ENCODE assay signal across 14 mouse cellular contexts in genomic region chr11:19982779-19983178, GRCm38 (mm10). TPM values are rescaled to one million over a fixed set of nuclear protein-coding genes. Genes with fewer than 3 reads are reported as not detected.
A peak's percentile ranks its signal among the peaks of the same experiment; 100 is the strongest.
DNase-seq lines count a peak whose midpoint lies in the region; ATAC-seq and TF ChIP-seq lines count a peak whose summit lies in the region.
"Had no signal": no experiment of that assay in that cellular context is flagged by ENCODE, and none has a peak within 500 bp of the region (broad histone marks: within the 10 kb centered on the region; RNA-seq: fewer than 3 reads in every experiment).

No protein-coding gene starts in this region.

- no peak for TF ChIP-seq CTCF in kidney, postnatal 0 days (IDR thresholded peaks at IDR 0.05; ENCODE audit: low read depth)
- TF ChIP-seq CTCF in kidney, adult 2 months (conservative IDR thresholded peaks at IDR 0.05; ENCODE audit: insufficient read depth, insufficient read length, low read depth, low read length) = no peak

- DNase-seq in heart, adult 9 months (ENCODE audit: low spot score in 2 of 2) = no peak
- no peak for DNase-seq in kidney, postnatal 0 days (ENCODE audit: low spot score)
- no peak for DNase-seq in kidney, adult 2 months
- DNase-seq in ES-E14 (ENCODE audit: low read depth, low spot score) = no peak
- DNase-seq in limb, embryonic 10.5 days (ENCODE audit: low spot score) = no peak
- DNase-seq in cerebellum, adult 9-10 months = no peak
- no peak for DNase-seq in yolk sac, embryonic 10.5 days (ENCODE audit: low spot score)
- DNase-seq: kidney, postnatal 36 days; midbrain, embryonic 14.5 days; right cerebral cortex, postnatal 25 days had no signal

- no peaks in the 10 kb centered on the region for H3K36me3 ChIP-seq in heart, embryonic 11.5 days (ENCODE audit: control insufficient read depth, insufficient read depth, low read length)
- no peaks in the 10 kb centered on the region for H3K36me3 ChIP-seq in kidney, postnatal 0 days (ENCODE audit: insufficient read depth, low read length)
- no peaks in the 10 kb centered on the region for H3K36me3 ChIP-seq in kidney, adult 2 months (ENCODE audit: control insufficient read depth, insufficient read depth, low read length)
- H3K36me3 ChIP-seq in ES-E14 (ENCODE audit: control insufficient read depth, insufficient read depth, low read length, poor library complexity, severe bottlenecking) = no peaks in the 10 kb centered on the region; the same call in 1 of the 2 replicates
- peaks cover 8% of the 10 kb centered on the region; the same call in 1 of the 2 replicates for H3K36me3 ChIP-seq in limb, embryonic 10.5 days
- H3K36me3 ChIP-seq: liver, embryonic 15.5 days had no signal

- H3K9me3 ChIP-seq in heart, embryonic 11.5 days (replicated peaks; ENCODE audit: control insufficient read depth, low read length) = no peaks in the 10 kb centered on the region
- H3K9me3 ChIP-seq in kidney, postnatal 0 days (replicated peaks; ENCODE audit: low read length) = no peaks in the 10 kb centered on the region
- H3K9me3 ChIP-seq in ES-E14 (ENCODE audit: control insufficient read depth, insufficient read depth, low read depth, low read length) = no peaks in the 10 kb centered on the region
- no peaks in the 10 kb centered on the region for H3K9me3 ChIP-seq in limb, embryonic 10.5 days (replicated peaks)
- H3K9me3 ChIP-seq: forebrain, embryonic 13.5 days; liver, embryonic 15.5 days had no signal

- no peak overlapping the region for H3K4me3 ChIP-seq in heart, embryonic 11.5 days (ENCODE audit: low read depth, low read length)
- no peak overlapping the region for H3K4me3 ChIP-seq in kidney, postnatal 0 days (replicated peaks; ENCODE audit: low read depth, low read length)
- no peak overlapping the region for H3K4me3 ChIP-seq in kidney, adult 2 months (ENCODE audit: insufficient read depth, low read depth, low read length)
- H3K4me3 ChIP-seq in ES-E14 (ENCODE audit: insufficient read depth in 1 of 2, low read depth in 1 of 2, low read length in 2 of 2, poor library complexity in 1 of 2, severe bottlenecking in 1 of 2) = peak overlapping the region; percentile 61 to 74
- no peak overlapping the region for H3K4me3 ChIP-seq in limb, embryonic 10.5 days
- H3K4me3 ChIP-seq: forebrain, embryonic 13.5 days; liver, embryonic 15.5 days had no signal

- 41% methylated on average over 6 of the region's 6 CpGs for WGBS in heart, embryonic 11.5 days (ENCODE audit: insufficient replicate concordance)
- WGBS in kidney, postnatal 0 days = 62% methylated on average over 6 of the region's 6 CpGs
- WGBS in kidney, adult 2 months = 83% methylated on average over 6 of the region's 6 CpGs
- 69% methylated on average over 6 of the region's 6 CpGs for WGBS in limb, embryonic 10.5 days

- H3K27ac ChIP-seq in heart, embryonic 11.5 days (ENCODE audit: low read depth, low read length) = peak overlapping the region; percentile 12; the same call in 1 of the 2 replicates
- H3K27ac ChIP-seq in kidney, postnatal 0 days = 0 out of 2 replicates have a peak overlapping the region, but pooled peaks have one; percentile 19
- H3K27ac ChIP-seq in kidney, adult 2 months (ENCODE audit: insufficient read depth, low read depth, low read length) = no peak overlapping the region
- H3K27ac ChIP-seq in ES-E14 (ENCODE audit: insufficient read depth, low read depth, low read length, poor library complexity, severe bottlenecking) = no peak overlapping the region; the same call in 1 of the 2 replicates
- 0 out of 2 replicates have a peak overlapping the region, but pooled peaks have one; percentile 53 for H3K27ac ChIP-seq in limb, embryonic 10.5 days
- H3K27ac ChIP-seq: forebrain, embryonic 13.5 days; liver, embryonic 15.5 days had no signal

- no peak overlapping the region for H3K9ac ChIP-seq in heart, embryonic 11.5 days (ENCODE audit: low read depth, low read length)
- H3K9ac ChIP-seq in kidney, postnatal 0 days (ENCODE audit: low read depth, low read length) = no peak overlapping the region
- peak overlapping the region; percentile 87; the same call in 1 of the 2 replicates for H3K9ac ChIP-seq in ES-E14 (ENCODE audit: insufficient read depth, low read depth, low read length, poor library complexity, severe bottlenecking)
- H3K9ac ChIP-seq: forebrain, embryonic 13.5 days; liver, embryonic 15.5 days had no signal

- no peak for ATAC-seq in heart, embryonic 11.5 days (replicated peaks; ENCODE audit: insufficient number of reproducible peaks, low FRiP score, low TSS enrichment)
- no peak for ATAC-seq in kidney, postnatal 0 days (replicated peaks; ENCODE audit: low FRiP score, low read depth)
- ATAC-seq: forebrain, embryonic 13.5 days had no signal

- H3K4me1 ChIP-seq in heart, embryonic 11.5 days (ENCODE audit: control insufficient read depth, insufficient read depth, low read length) = peaks cover 49% of the 10 kb centered on the region
- peaks cover 34% of the 10 kb centered on the region for H3K4me1 ChIP-seq in kidney, postnatal 0 days (replicated peaks; ENCODE audit: insufficient read depth, low read length)
- H3K4me1 ChIP-seq in kidney, adult 2 months (ENCODE audit: control insufficient read depth, insufficient read depth, low read length) = peaks cover 45% of the 10 kb centered on the region
- peaks cover 17 to 23% of the 10 kb centered on the region in 2 experiments for H3K4me1 ChIP-seq in ES-E14 (ENCODE audit: control insufficient read depth in 2 of 2, insufficient read depth in 2 of 2, low read length in 2 of 2, poor library complexity in 1 of 2)
- H3K4me1 ChIP-seq in limb, embryonic 10.5 days = peaks cover 90% of the 10 kb centered on the region

- no peaks in the 10 kb centered on the region for H3K27me3 ChIP-seq in heart, embryonic 11.5 days (ENCODE audit: control insufficient read depth, insufficient read depth, low read length)
- no peaks in the 10 kb centered on the region for H3K27me3 ChIP-seq in kidney, postnatal 0 days (ENCODE audit: insufficient read depth, low read length)
- no peaks in the 10 kb centered on the region for H3K27me3 ChIP-seq in kidney, adult 2 months (replicated peaks; ENCODE audit: control insufficient read depth, insufficient read depth, low read length)
- no peaks in the 10 kb centered on the region for H3K27me3 ChIP-seq in limb, embryonic 10.5 days (ENCODE audit: low read depth, poor library complexity, severe bottlenecking)
- H3K27me3 ChIP-seq: CH12.LX; forebrain, embryonic 13.5 days; liver, embryonic 15.5 days had no signal

- no peak overlapping the region for H3K4me2 ChIP-seq in heart, embryonic 11.5 days
- H3K4me2 ChIP-seq in kidney, postnatal 0 days (ENCODE audit: low read length) = no peak overlapping the region
- H3K4me2 ChIP-seq: forebrain, embryonic 13.5 days; liver, embryonic 15.5 days had no signal

- in situ Hi-C loops in ES-E14 (cut with MboI; ENCODE audit: low sequenced_read_pairs in 2 of 2, unreplicated experiment in 2 of 2) = no loop called here

- TF ChIP-seq POLR2A in kidney, adult 2 months (IDR thresholded peaks at IDR 0.05; ENCODE audit: low read depth, low read length) = no peak

TF ChIP-seq in ES-E14, 5 proteins besides CTCF, POLR2A, EP300 and RAD21:
- no peak for TF ChIP-seq MAFK (IDR thresholded peaks at IDR 0.05; ENCODE audit: insufficient read depth, low read depth, low read length)
TF ChIP-seq in ES-E14: peak in this region for 0.

RNA-seq across cellular contexts. Expression of gene Spred2, which starts 58.6 kb away (rescaled TPM):
- 4.4 and 4.7 TPM in 2 replicates for polyA plus RNA-seq in heart, embryonic 11.5 days (2014; fragmentation: Nextera tagmentation; extraction: Ambion mirVana)
- 7.9 and 8.5 TPM in 2 replicates for polyA plus RNA-seq in kidney, postnatal 0 days (2015; fragmentation: Nextera tagmentation; extraction: Ambion mirVana)
- 20.0 and 21.2 TPM in 2 replicates for polyA plus RNA-seq in kidney, adult 2 months (2012; rRNA removed)
- 19.4 and 21.6 TPM in 2 replicates for total RNA-seq in ES-E14 (2012; rRNA removed)
- 8.3 and 9.3 TPM in 2 replicates for polyA plus RNA-seq in limb, embryonic 10.5 days (2016; fragmentation: Nextera tagmentation; extraction: Ambion mirVana)

Comparison
In these comparisons a context has a peak if more than half of its experiments do, and no peak if none do; other contexts are left out.
1. H3K27ac ChIP-seq: peak in heart, embryonic 11.5 days (single experiment), kidney, postnatal 0 days (single experiment) and limb, embryonic 10.5 days (single experiment); none in kidney, adult 2 months (single experiment) and ES-E14 (single experiment).
2. H3K4me3 ChIP-seq: peak in ES-E14 (2 of 2); none in heart, embryonic 11.5 days (single experiment), kidney, postnatal 0 days (single experiment), kidney, adult 2 months (single experiment) and limb, embryonic 10.5 days (single experiment).